Mouse (Mus musculus): Measurements from ENCODE around the gene Amhr2. TPM values are rescaled to one million over a fixed set of nuclear protein-coding genes. Genes with fewer than 3 reads are reported as not detected.

Gene Amhr2
- polyA plus RNA-seq, 1 experiment from 2014 or later: not detected

- no peak for ATAC-seq (ENCODE audit: insufficient number of reproducible peaks, low FRiP score, low TSS enrichment, low read depth)
- H3K9ac ChIP-seq (ENCODE audit: low read length): no peak overlapping the region
These were observed 2.7 kb upstream of the Amhr2 start for GRCm38 (mm10) chr15:102442490-102442889.

GRCm38 (mm10) chr15:102446448-102446847, 1.3 kb downstream of the Amhr2 start:
- no peak overlapping the region for H3K9ac ChIP-seq (ENCODE audit: low read length)
- no peak overlapping the region for H3K27ac ChIP-seq (replicated peaks; ENCODE audit: low read depth, low read length)
- no peaks in the 10 kb centered on the region for H3K4me1 ChIP-seq (ENCODE audit: control insufficient read depth, insufficient read depth, low read length)
- no peak for ATAC-seq (ENCODE audit: insufficient number of reproducible peaks, low FRiP score, low TSS enrichment, low read depth)
- H3K9me3 ChIP-seq (ENCODE audit: control insufficient read depth, low read length): no peaks in the 10 kb centered on the region
- no peak overlapping the region for H3K4me3 ChIP-seq (ENCODE audit: low read depth, low read length)
- DNase-seq (ENCODE audit: low spot score): no peak
- 40% methylated on average over 5 of the region's 6 CpGs for WGBS
- H3K36me3 ChIP-seq (ENCODE audit: control insufficient read depth, insufficient read depth, low read length): no peaks in the 10 kb centered on the region
- no peaks in the 10 kb centered on the region for H3K27me3 ChIP-seq (ENCODE audit: control insufficient read depth, insufficient read depth, low read length)
- no peak overlapping the region for H3K4me2 ChIP-seq (ENCODE audit: low read depth, severe bottlenecking)

More at GRCm38 (mm10) chr15:102442490-102442889, 2.7 kb upstream of the Amhr2 start:
- Histone ChIP-seq H3K4me3 (ENCODE audit: low read depth, low read length) (no peak overlapping the region), H3K9me3 (ENCODE audit: control insufficient read depth, low read length) (no peaks in the 10 kb centered on the region), H3K4me1 (ENCODE audit: control insufficient read depth, insufficient read depth, low read length) (no peaks in the 10 kb centered on the region), H3K4me2 (ENCODE audit: low read depth, severe bottlenecking) (no peak overlapping the region), H3K36me3 (ENCODE audit: control insufficient read depth, insufficient read depth, low read length) (no peaks in the 10 kb centered on the region), H3K27ac (replicated peaks; ENCODE audit: low read depth, low read length) (no peak overlapping the region), H3K27me3 (ENCODE audit: control insufficient read depth, insufficient read depth, low read length) (no peaks in the 10 kb centered on the region)
- peak; percentile 93 for DNase-seq (ENCODE audit: low spot score)
- WGBS: 48% methylated on average over 2 of the region's 2 CpGs

DNA sequence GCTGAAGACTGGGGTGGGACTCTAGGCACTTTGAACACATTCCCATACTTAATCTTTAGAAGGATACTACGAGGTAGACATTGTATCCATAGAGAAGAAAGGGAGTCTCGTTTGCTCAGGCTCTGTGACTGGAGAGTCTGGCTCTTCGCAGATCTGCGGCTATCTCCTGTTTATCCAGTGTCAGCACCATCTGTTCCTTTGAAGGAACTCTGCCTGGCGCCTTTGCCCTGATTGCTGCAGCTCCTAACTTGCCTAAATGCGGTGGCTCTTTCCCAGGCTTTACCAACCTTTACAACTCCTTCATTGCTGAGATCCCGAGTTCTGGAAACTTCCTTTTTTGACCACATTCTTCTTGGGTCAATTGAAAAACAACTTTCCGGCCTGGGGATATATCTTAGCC, 4.2 kb downstream of the Amhr2 start:
- DNase-seq (ENCODE audit: low spot score) (no peak), ATAC-seq (ENCODE audit: insufficient number of reproducible peaks, low FRiP score, low TSS enrichment, low read depth) (no peak)
- no peaks in the 10 kb centered on the region for H3K9me3 ChIP-seq (ENCODE audit: control insufficient read depth, low read length)
- H3K9ac ChIP-seq (ENCODE audit: low read length): no peak overlapping the region
- H3K4me3 ChIP-seq (ENCODE audit: low read depth, low read length): no peak overlapping the region
- H3K36me3 ChIP-seq (ENCODE audit: control insufficient read depth, insufficient read depth, low read length): no peaks in the 10 kb centered on the region
- H3K27me3 ChIP-seq (ENCODE audit: control insufficient read depth, insufficient read depth, low read length): no peaks in the 10 kb centered on the region
- no peak overlapping the region for H3K4me2 ChIP-seq (ENCODE audit: low read depth, severe bottlenecking)
- no peak overlapping the region for H3K27ac ChIP-seq (replicated peaks; ENCODE audit: low read depth, low read length)
- H3K4me1 ChIP-seq (ENCODE audit: control insufficient read depth, insufficient read depth, low read length): no peaks in the 10 kb centered on the region
- 38% methylated on average over 8 of the region's 8 CpGs for WGBS

DNA sequence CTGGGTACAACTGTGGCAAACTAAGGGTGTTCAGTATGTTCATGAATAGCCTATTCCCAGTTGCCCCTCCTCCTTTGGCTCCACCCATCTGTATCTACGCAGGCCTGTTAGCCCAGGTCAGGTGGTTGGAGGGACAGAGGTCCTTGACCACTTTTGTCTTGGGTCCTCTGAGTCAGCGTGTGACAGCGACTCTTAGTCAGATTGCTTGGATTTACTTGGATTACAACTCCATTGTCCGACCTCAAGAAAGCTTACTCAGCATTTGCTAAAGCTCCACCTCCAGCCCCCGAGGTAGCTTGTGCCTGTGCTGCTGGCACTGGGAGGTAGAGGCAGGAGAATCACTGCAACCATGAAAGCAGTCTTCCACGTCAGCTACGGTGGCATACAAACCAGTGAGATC, 5.8 kb downstream of the Amhr2 start:
- no peak for DNase-seq (ENCODE audit: low spot score)
- H3K9me3 ChIP-seq (ENCODE audit: control insufficient read depth, low read length): no peaks in the 10 kb centered on the region
- no peaks in the 10 kb centered on the region for H3K36me3 ChIP-seq (ENCODE audit: control insufficient read depth, insufficient read depth, low read length)
- no peak overlapping the region for H3K4me2 ChIP-seq (ENCODE audit: low read depth, severe bottlenecking)
- H3K27ac ChIP-seq (replicated peaks; ENCODE audit: low read depth, low read length): no peak overlapping the region
- ATAC-seq (ENCODE audit: insufficient number of reproducible peaks, low FRiP score, low TSS enrichment, low read depth): no peak
- no peak overlapping the region for H3K4me3 ChIP-seq (ENCODE audit: low read depth, low read length)
- H3K27me3 ChIP-seq (ENCODE audit: control insufficient read depth, insufficient read depth, low read length): no peaks in the 10 kb centered on the region
- no peak overlapping the region for H3K9ac ChIP-seq (ENCODE audit: low read length)
- WGBS: 43% methylated on average over 7 of the region's 7 CpGs
- no peaks in the 10 kb centered on the region for H3K4me1 ChIP-seq (ENCODE audit: control insufficient read depth, insufficient read depth, low read length)

GRCm38 (mm10) chr15:102451666-102452430, 6.7 kb downstream of the Amhr2 start:
- no peak overlapping the region for H3K4me3 ChIP-seq (ENCODE audit: low read depth, low read length)
- DNase-seq (ENCODE audit: low spot score): no peak
- no peak for ATAC-seq (ENCODE audit: insufficient number of reproducible peaks, low FRiP score, low TSS enrichment, low read depth)
- H3K9ac ChIP-seq (ENCODE audit: low read length): no peak overlapping the region
- WGBS: 83% methylated on average over 26 of the region's 26 CpGs
- H3K4me2 ChIP-seq (ENCODE audit: low read depth, severe bottlenecking): no peak overlapping the region
- no peaks in the 10 kb centered on the region for H3K4me1 ChIP-seq (ENCODE audit: control insufficient read depth, insufficient read depth, low read length)
- H3K27ac ChIP-seq (replicated peaks; ENCODE audit: low read depth, low read length): no peak overlapping the region
- H3K9me3 ChIP-seq (ENCODE audit: control insufficient read depth, low read length): no peaks in the 10 kb centered on the region
- no peaks in the 10 kb centered on the region for H3K36me3 ChIP-seq (ENCODE audit: control insufficient read depth, insufficient read depth, low read length)
- H3K27me3 ChIP-seq (ENCODE audit: control insufficient read depth, insufficient read depth, low read length): no peaks in the 10 kb centered on the region

- ATAC-seq (ENCODE audit: insufficient number of reproducible peaks, low FRiP score, low TSS enrichment, low read depth): no peak
- Histone ChIP-seq H3K27me3 (ENCODE audit: control insufficient read depth, insufficient read depth, low read length) (no peaks in the 10 kb centered on the region), H3K9ac (ENCODE audit: low read length) (no peak overlapping the region), H3K27ac (replicated peaks; ENCODE audit: low read depth, low read length) (no peak overlapping the region), H3K4me1 (ENCODE audit: control insufficient read depth, insufficient read depth, low read length) (no peaks in the 10 kb centered on the region), H3K4me2 (ENCODE audit: low read depth, severe bottlenecking) (no peak overlapping the region), H3K36me3 (ENCODE audit: control insufficient read depth, insufficient read depth, low read length) (no peaks in the 10 kb centered on the region), H3K4me3 (ENCODE audit: low read depth, low read length) (no peak overlapping the region), H3K9me3 (ENCODE audit: control insufficient read depth, low read length) (no peaks in the 10 kb centered on the region)
- 36% methylated on average over 6 of the region's 6 CpGs for WGBS
- DNase-seq (ENCODE audit: low spot score): no peak
These were observed 10.8 kb downstream of the Amhr2 start for GRCm38 (mm10) chr15:102455993-102456392.

DNA sequence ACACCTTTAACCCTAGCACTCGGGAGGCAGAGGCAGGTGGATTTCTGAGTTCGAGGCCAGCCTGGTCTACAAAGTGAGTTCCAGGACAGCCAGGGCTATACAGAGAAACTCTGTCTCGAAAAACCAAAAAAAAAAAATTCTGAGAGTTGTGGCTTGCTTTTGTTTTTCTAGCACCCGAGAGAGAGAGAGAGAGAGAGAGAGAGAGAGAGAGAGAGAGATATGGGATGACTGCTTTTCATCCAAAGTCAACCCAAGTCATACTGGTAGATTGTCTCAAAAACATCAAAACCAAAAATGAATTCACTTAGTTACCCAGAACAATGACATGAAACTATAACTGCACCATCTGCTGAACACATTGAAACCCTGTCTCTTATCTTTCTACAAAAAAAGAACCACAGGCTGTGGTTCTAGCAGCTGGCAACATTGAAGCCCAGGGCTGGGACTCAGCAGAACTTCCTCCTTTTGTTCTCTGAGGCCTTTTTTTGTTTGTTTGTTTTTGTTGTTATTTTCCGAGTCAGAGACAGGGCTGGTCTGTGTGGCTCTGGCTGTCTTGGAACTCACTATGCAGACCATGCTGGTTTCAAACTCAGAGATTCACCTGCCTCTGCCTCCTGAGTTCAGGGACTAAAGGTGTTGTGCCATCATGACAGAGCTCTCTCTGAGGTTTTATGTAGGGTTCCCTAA, 13.0 kb downstream of the Amhr2 start:
- no peak for ATAC-seq (ENCODE audit: insufficient number of reproducible peaks, low FRiP score, low TSS enrichment, low read depth)
- DNase-seq (ENCODE audit: low spot score): no peak
- peak overlapping the region; percentile 51 for H3K4me2 ChIP-seq (ENCODE audit: low read depth, severe bottlenecking)
- H3K9me3 ChIP-seq (ENCODE audit: control insufficient read depth, low read length): no peaks in the 10 kb centered on the region
- H3K27me3 ChIP-seq (ENCODE audit: control insufficient read depth, insufficient read depth, low read length): no peaks in the 10 kb centered on the region
- no peak overlapping the region for H3K27ac ChIP-seq (replicated peaks; ENCODE audit: low read depth, low read length)
- peak overlapping the region; percentile 42 for H3K4me3 ChIP-seq (ENCODE audit: low read depth, low read length)
- H3K9ac ChIP-seq (ENCODE audit: low read length): no peak overlapping the region; the same call in 1 of the 2 replicates
- 78% methylated on average over 5 of the region's 5 CpGs for WGBS
- no peaks in the 10 kb centered on the region for H3K36me3 ChIP-seq (ENCODE audit: control insufficient read depth, insufficient read depth, low read length)
- no peaks in the 10 kb centered on the region for H3K4me1 ChIP-seq (ENCODE audit: control insufficient read depth, insufficient read depth, low read length)

- no peaks in the 10 kb centered on the region for H3K27me3 ChIP-seq (ENCODE audit: control insufficient read depth, insufficient read depth, low read length)
- H3K9me3 ChIP-seq (ENCODE audit: control insufficient read depth, low read length): no peaks in the 10 kb centered on the region
- H3K4me2 ChIP-seq (ENCODE audit: low read depth, severe bottlenecking): peak within 1 kb of the TSS; percentile 51
- no peaks in the 10 kb centered on the region for H3K36me3 ChIP-seq (ENCODE audit: control insufficient read depth, insufficient read depth, low read length)
- H3K4me3 ChIP-seq (ENCODE audit: low read depth, low read length): peak within 1 kb of the TSS; percentile 42
- WGBS: under 1% methylated on average over 19 of the region's 19 CpGs
- peak; percentile 71; the same call in 1 of the 2 replicates for ATAC-seq (ENCODE audit: insufficient number of reproducible peaks, low FRiP score, low TSS enrichment, low read depth)
- no peak within 1 kb of the TSS for H3K27ac ChIP-seq (replicated peaks; ENCODE audit: low read depth, low read length)
- DNase-seq (ENCODE audit: low spot score): peak; percentile 89
- peak within 1 kb of the TSS; percentile 24 for H3K9ac ChIP-seq (ENCODE audit: low read length)
- H3K4me1 ChIP-seq (ENCODE audit: control insufficient read depth, insufficient read depth, low read length): no peaks in the 10 kb centered on the region
These were observed 13.7 kb downstream of the Amhr2 start, which contains the start of gene Prr13 for GRCm38 (mm10) chr15:102458904-102459317. TSS of gene Prr13 (plus strand) at chr15:102459028.

Measured in limb, embryonic 11.5 days (tissue).